Mouse (Mus musculus): ENCODE measurements at regions not wholly inside any gene's neighbourhood (a gene's known extent, or its start where the extent isn't known, plus 50 kb on each side); places are given as distances from the start of the nearest gene placed in this dataset.

- no peaks in the 10 kb centered on the region for H3K4me1 ChIP-seq (ENCODE audit: control insufficient read depth, insufficient read depth, low read length)
- 14% methylated on average over 15 of the region's 15 CpGs for WGBS
- H3K36me3 ChIP-seq (ENCODE audit: control insufficient read depth, insufficient read depth, low read length), result no peaks in the 10 kb centered on the region
- no peak overlapping the region for H3K9ac ChIP-seq (ENCODE audit: low read length)
- H3K9me3 ChIP-seq (ENCODE audit: control insufficient read depth, low read length), result no peaks in the 10 kb centered on the region
- H3K27me3 ChIP-seq (ENCODE audit: control insufficient read depth, insufficient read depth, low read length), result no peaks in the 10 kb centered on the region
- H3K27ac ChIP-seq (replicated peaks; ENCODE audit: low read depth, low read length), result no peak overlapping the region
- no peak overlapping the region; the same call in 1 of the 2 replicates for H3K4me2 ChIP-seq (ENCODE audit: low read depth, severe bottlenecking)
- peak; percentile 30 for DNase-seq (ENCODE audit: low spot score)
- no peak overlapping the region for H3K4me3 ChIP-seq (ENCODE audit: low read depth, low read length)
- no peak for ATAC-seq (ENCODE audit: insufficient number of reproducible peaks, low FRiP score, low TSS enrichment, low read depth)
Observed at GRCm38 (mm10) chr13:99592596-99593242, 76.4 kb upstream of the Map1b start.

DNA sequence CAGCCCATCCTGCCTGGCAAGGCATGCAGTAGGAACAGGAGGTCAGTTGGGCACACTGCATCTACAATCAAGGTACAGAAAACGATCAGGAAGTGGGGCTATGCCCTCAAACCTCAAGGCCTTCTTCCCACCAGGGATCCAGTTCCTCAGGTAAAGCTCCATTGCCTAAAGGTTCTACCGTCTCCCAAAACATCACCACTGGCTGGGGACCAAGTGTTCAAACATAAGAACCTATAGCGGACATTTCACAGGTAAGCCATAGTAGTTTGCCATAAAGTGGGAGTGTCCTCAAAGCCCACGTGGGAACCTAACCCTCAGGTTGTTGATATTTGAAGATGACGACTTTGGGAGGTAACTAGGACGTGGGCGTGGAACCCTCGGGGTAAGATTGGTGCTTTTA lies 72.3 kb upstream of the Map1b start:
- 87% methylated on average over 8 of the region's 8 CpGs for WGBS
- H3K4me3 ChIP-seq (ENCODE audit: low read depth, low read length), result no peak overlapping the region
- H3K27me3 ChIP-seq (ENCODE audit: control insufficient read depth, insufficient read depth, low read length), result no peaks in the 10 kb centered on the region
- ATAC-seq (ENCODE audit: insufficient number of reproducible peaks, low FRiP score, low TSS enrichment, low read depth) (no peak), DNase-seq (ENCODE audit: low spot score) (no peak)
- no peak overlapping the region for H3K4me2 ChIP-seq (ENCODE audit: low read depth, severe bottlenecking)
- no peaks in the 10 kb centered on the region for H3K4me1 ChIP-seq (ENCODE audit: control insufficient read depth, insufficient read depth, low read length)
- no peak overlapping the region for H3K9ac ChIP-seq (ENCODE audit: low read length)
- no peak overlapping the region for H3K27ac ChIP-seq (replicated peaks; ENCODE audit: low read depth, low read length)
- H3K9me3 ChIP-seq (ENCODE audit: control insufficient read depth, low read length), result no peaks in the 10 kb centered on the region
- H3K36me3 ChIP-seq (ENCODE audit: control insufficient read depth, insufficient read depth, low read length), result no peaks in the 10 kb centered on the region

DNA sequence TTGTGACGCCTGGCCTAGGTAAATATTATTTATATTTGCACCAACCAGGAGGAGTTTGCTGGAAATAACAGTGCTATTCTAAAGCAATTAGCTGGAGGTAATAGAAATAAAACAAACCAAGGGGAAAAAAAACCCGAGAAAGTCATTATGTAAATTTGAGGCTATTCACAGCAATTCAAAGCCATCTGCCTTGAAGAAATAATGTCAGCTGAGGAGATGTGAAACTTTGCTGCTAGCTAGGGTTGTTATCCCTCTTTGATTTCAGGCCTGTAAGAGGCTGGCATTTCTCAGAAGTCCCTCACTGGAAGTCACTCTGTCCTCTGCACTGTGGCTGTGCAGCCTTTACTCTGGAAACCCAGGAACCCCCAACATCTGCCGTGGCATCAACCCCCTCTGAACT lies 67.5 kb upstream of the Map1b start:
- Histone ChIP-seq H3K4me2 (ENCODE audit: low read depth, severe bottlenecking) (no peak overlapping the region), H3K9me3 (ENCODE audit: control insufficient read depth, low read length) (no peaks in the 10 kb centered on the region), H3K9ac (ENCODE audit: low read length) (no peak overlapping the region), H3K27me3 (ENCODE audit: control insufficient read depth, insufficient read depth, low read length) (no peaks in the 10 kb centered on the region), H3K4me3 (ENCODE audit: low read depth, low read length) (no peak overlapping the region), H3K4me1 (ENCODE audit: control insufficient read depth, insufficient read depth, low read length) (no peaks in the 10 kb centered on the region), H3K36me3 (ENCODE audit: control insufficient read depth, insufficient read depth, low read length) (no peaks in the 10 kb centered on the region), H3K27ac (replicated peaks; ENCODE audit: low read depth, low read length) (no peak overlapping the region)
- ATAC-seq (ENCODE audit: insufficient number of reproducible peaks, low FRiP score, low TSS enrichment, low read depth), result no peak
- WGBS, result 25% methylated on average over 3 of the region's 3 CpGs
- no peak for DNase-seq (ENCODE audit: low spot score)

- 85% methylated on average over 5 of the region's 5 CpGs for WGBS
- no peak for ATAC-seq (ENCODE audit: insufficient number of reproducible peaks, low FRiP score, low TSS enrichment, low read depth)
Observed at GRCm38 (mm10) chr13:99580296-99580695, 64.0 kb upstream of the Map1b start.

GRCm38 (mm10) chr13:99579596-99580175 lies 63.3 kb upstream of the Map1b start:
- H3K4me1 ChIP-seq (ENCODE audit: control insufficient read depth, insufficient read depth, low read length), result no peaks in the 10 kb centered on the region
- 68% methylated on average over 8 of the region's 8 CpGs for WGBS
- peaks cover 4% of the 10 kb centered on the region; the same call in 1 of the 2 replicates for H3K9me3 ChIP-seq (ENCODE audit: control insufficient read depth, low read length)
- ATAC-seq (ENCODE audit: insufficient number of reproducible peaks, low FRiP score, low TSS enrichment, low read depth) (no peak), DNase-seq (ENCODE audit: low spot score) (no peak)
- no peaks in the 10 kb centered on the region for H3K36me3 ChIP-seq (ENCODE audit: control insufficient read depth, insufficient read depth, low read length)
- no peak overlapping the region for H3K9ac ChIP-seq (ENCODE audit: low read length)
- H3K4me2 ChIP-seq (ENCODE audit: low read depth, severe bottlenecking), result no peak overlapping the region
- no peak overlapping the region for H3K27ac ChIP-seq (replicated peaks; ENCODE audit: low read depth, low read length)
- H3K27me3 ChIP-seq (ENCODE audit: control insufficient read depth, insufficient read depth, low read length), result no peaks in the 10 kb centered on the region
- H3K4me3 ChIP-seq (ENCODE audit: low read depth, low read length), result no peak overlapping the region

More at GRCm38 (mm10) chr13:99580296-99580695, 64.0 kb upstream of the Map1b start:
- Histone ChIP-seq H3K4me1 (ENCODE audit: control insufficient read depth, insufficient read depth, low read length) (no peaks in the 10 kb centered on the region), H3K9ac (ENCODE audit: low read length) (no peak overlapping the region), H3K27me3 (ENCODE audit: control insufficient read depth, insufficient read depth, low read length) (no peaks in the 10 kb centered on the region), H3K4me2 (ENCODE audit: low read depth, severe bottlenecking) (no peak overlapping the region), H3K27ac (replicated peaks; ENCODE audit: low read depth, low read length) (no peak overlapping the region), H3K4me3 (ENCODE audit: low read depth, low read length) (no peak overlapping the region), H3K36me3 (ENCODE audit: control insufficient read depth, insufficient read depth, low read length) (no peaks in the 10 kb centered on the region), H3K9me3 (ENCODE audit: control insufficient read depth, low read length) (peaks cover 4% of the 10 kb centered on the region; the same call in 1 of the 2 replicates)
- no peak for DNase-seq (ENCODE audit: low spot score)

GRCm38 (mm10) chr13:99577686-99578085 lies 61.3 kb upstream of the Map1b start:
- no peak for ATAC-seq (ENCODE audit: insufficient number of reproducible peaks, low FRiP score, low TSS enrichment, low read depth)
- no peaks in the 10 kb centered on the region for H3K27me3 ChIP-seq (ENCODE audit: control insufficient read depth, insufficient read depth, low read length)
- no peak overlapping the region for H3K4me3 ChIP-seq (ENCODE audit: low read depth, low read length)
- no peak overlapping the region for H3K9ac ChIP-seq (ENCODE audit: low read length)
- peaks cover 4% of the 10 kb centered on the region; the same call in 1 of the 2 replicates for H3K9me3 ChIP-seq (ENCODE audit: control insufficient read depth, low read length)
- WGBS, result 90% methylated on average over 4 of the region's 4 CpGs
- no peaks in the 10 kb centered on the region for H3K36me3 ChIP-seq (ENCODE audit: control insufficient read depth, insufficient read depth, low read length)
- no peak overlapping the region for H3K27ac ChIP-seq (replicated peaks; ENCODE audit: low read depth, low read length)
- no peak overlapping the region for H3K4me2 ChIP-seq (ENCODE audit: low read depth, severe bottlenecking)
- no peaks in the 10 kb centered on the region for H3K4me1 ChIP-seq (ENCODE audit: control insufficient read depth, insufficient read depth, low read length)
- no peak for DNase-seq (ENCODE audit: low spot score)

DNA sequence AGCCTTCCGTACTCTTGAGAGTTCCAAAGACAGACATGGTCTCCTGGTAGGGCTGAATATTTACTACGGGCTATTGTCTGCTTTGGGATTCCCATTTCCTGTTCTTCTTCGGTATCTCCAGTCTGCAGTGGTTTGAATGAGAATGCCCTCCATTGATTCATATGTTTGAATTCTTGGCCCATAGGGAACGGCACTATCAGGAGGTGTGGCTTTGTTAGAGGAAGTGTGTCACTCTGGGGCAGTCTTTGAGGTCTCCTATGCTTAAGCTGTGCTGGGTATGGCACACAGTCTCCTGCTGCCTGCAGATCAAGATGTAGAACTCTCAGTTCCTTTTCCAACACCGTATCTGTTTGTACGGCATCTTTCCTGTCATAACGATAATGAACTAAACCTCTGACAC lies 56.7 kb upstream of the Map1b start:
- no peaks in the 10 kb centered on the region for H3K36me3 ChIP-seq (ENCODE audit: control insufficient read depth, insufficient read depth, low read length)
- no peak for DNase-seq (ENCODE audit: low spot score)
- H3K27me3 ChIP-seq (ENCODE audit: control insufficient read depth, insufficient read depth, low read length), result no peaks in the 10 kb centered on the region
- no peak overlapping the region for H3K27ac ChIP-seq (replicated peaks; ENCODE audit: low read depth, low read length)
- H3K4me2 ChIP-seq (ENCODE audit: low read depth, severe bottlenecking), result no peak overlapping the region
- no peak for ATAC-seq (ENCODE audit: insufficient number of reproducible peaks, low FRiP score, low TSS enrichment, low read depth)
- no peak overlapping the region for H3K9ac ChIP-seq (ENCODE audit: low read length)
- H3K4me1 ChIP-seq (ENCODE audit: control insufficient read depth, insufficient read depth, low read length), result no peaks in the 10 kb centered on the region
- 92% methylated on average over 7 of the region's 7 CpGs for WGBS
- H3K4me3 ChIP-seq (ENCODE audit: low read depth, low read length), result no peak overlapping the region
- H3K9me3 ChIP-seq (ENCODE audit: control insufficient read depth, low read length), result no peaks in the 10 kb centered on the region

- H3K4me1 ChIP-seq (ENCODE audit: control insufficient read depth, insufficient read depth, low read length), result no peaks in the 10 kb centered on the region
- 90% methylated on average over 5 of the region's 5 CpGs for WGBS
- no peak overlapping the region for H3K27ac ChIP-seq (replicated peaks; ENCODE audit: low read depth, low read length)
Observed at GRCm38 (mm10) chr13:99572381-99572780, 56.0 kb upstream of the Map1b start.

More at GRCm38 (mm10) chr13:99572381-99572780, 56.0 kb upstream of the Map1b start:
- DNase-seq (ENCODE audit: low spot score) (no peak), ATAC-seq (ENCODE audit: insufficient number of reproducible peaks, low FRiP score, low TSS enrichment, low read depth) (no peak)
- Histone ChIP-seq H3K4me2 (ENCODE audit: low read depth, severe bottlenecking) (no peak overlapping the region), H3K27me3 (ENCODE audit: control insufficient read depth, insufficient read depth, low read length) (no peaks in the 10 kb centered on the region), H3K9ac (ENCODE audit: low read length) (no peak overlapping the region), H3K4me3 (ENCODE audit: low read depth, low read length) (no peak overlapping the region), H3K9me3 (ENCODE audit: control insufficient read depth, low read length) (no peaks in the 10 kb centered on the region), H3K36me3 (ENCODE audit: control insufficient read depth, insufficient read depth, low read length) (no peaks in the 10 kb centered on the region)
